Mouse (Mus musculus): ENCODE measurements around the gene Cdh3.
A peak's percentile ranks its signal among the peaks of the same experiment; 100 is the strongest.

Gene Cdh3

GRCm38 (mm10) chr8:106527241-106528036 lies 16.7 kb downstream of the Cdh3 start:
- DNase-seq (ENCODE audit: low spot score), result peak; percentile 24

- no peak for DNase-seq (ENCODE audit: low spot score)
Measured at GRCm38 (mm10) chr8:106528596-106529249, 18.0 kb downstream of the Cdh3 start.

- no peak for DNase-seq (ENCODE audit: low spot score)
Measured at GRCm38 (mm10) chr8:106529885-106530482, 19.3 kb downstream of the Cdh3 start.

- peak; percentile 20 for DNase-seq (ENCODE audit: low spot score)
Measured at GRCm38 (mm10) chr8:106530566-106530965, 19.9 kb downstream of the Cdh3 start.

- DNase-seq (ENCODE audit: low spot score), result no peak
Measured at GRCm38 (mm10) chr8:106533709-106534108, 23.0 kb downstream of the Cdh3 start.

- peak; percentile 79 for DNase-seq (ENCODE audit: low spot score)
Measured at GRCm38 (mm10) chr8:106534449-106534848, 23.8 kb downstream of the Cdh3 start.

GRCm38 (mm10) chr8:106535448-106535847 lies 24.8 kb downstream of the Cdh3 start:
- peak; percentile 36 for DNase-seq (ENCODE audit: low spot score)

GRCm38 (mm10) chr8:106539193-106539592 lies 28.5 kb downstream of the Cdh3 start:
- no peak for DNase-seq (ENCODE audit: low spot score)

GRCm38 (mm10) chr8:106541002-106541401 lies 30.3 kb downstream of the Cdh3 start:
- no peak for DNase-seq (ENCODE audit: low spot score)

GRCm38 (mm10) chr8:106543043-106543442 lies 32.4 kb downstream of the Cdh3 start:
- no peak for DNase-seq (ENCODE audit: low spot score)

- DNase-seq (ENCODE audit: low spot score), result peak; percentile 25
Measured at GRCm38 (mm10) chr8:106545149-106545548, 34.5 kb downstream of the Cdh3 start.

GRCm38 (mm10) chr8:106546746-106547145 lies 36.1 kb downstream of the Cdh3 start:
- no peak for DNase-seq (ENCODE audit: low spot score)

GRCm38 (mm10) chr8:106548366-106548936 lies 37.8 kb downstream of the Cdh3 start:
- no peak for DNase-seq (ENCODE audit: low spot score)

GRCm38 (mm10) chr8:106550906-106551305 lies 40.2 kb downstream of the Cdh3 start:
- DNase-seq (ENCODE audit: low spot score), result no peak

- DNase-seq (ENCODE audit: low spot score), result no peak
Measured at GRCm38 (mm10) chr8:106554011-106554410, 43.3 kb downstream of the Cdh3 start.

- no peak for DNase-seq (ENCODE audit: low spot score)
Measured at GRCm38 (mm10) chr8:106556068-106556645, 45.5 kb downstream of the Cdh3 start.

- DNase-seq (ENCODE audit: low spot score), result no peak
Measured at GRCm38 (mm10) chr8:106559844-106560243, 49.2 kb downstream of the Cdh3 start.

- DNase-seq (ENCODE audit: low spot score), result peak; percentile 80
Measured at GRCm38 (mm10) chr8:106561097-106561865, 50.6 kb downstream of the Cdh3 start.

GRCm38 (mm10) chr8:106563691-106564182 lies 53.0 kb downstream of the Cdh3 start:
- DNase-seq (ENCODE audit: low spot score), result no peak

- peak; percentile 97 for DNase-seq (ENCODE audit: low spot score)
Measured at GRCm38 (mm10) chr8:106569006-106569405, 58.3 kb downstream of the Cdh3 start.

GRCm38 (mm10) chr8:106570386-106570785 lies 59.7 kb downstream of the Cdh3 start:
- peak; percentile 23 for DNase-seq (ENCODE audit: low spot score)

Measured in retina, embryonic 14.5 days (tissue).